Mouse (Mus musculus): ENCODE results near the gene Ctnna2. TPM values are rescaled to one million over a fixed set of nuclear protein-coding genes. Genes with fewer than 3 reads are reported as not detected.

Gene Ctnna2
- polyA plus RNA-seq, 1 experiment from 2014 or later: not detected

DNA sequence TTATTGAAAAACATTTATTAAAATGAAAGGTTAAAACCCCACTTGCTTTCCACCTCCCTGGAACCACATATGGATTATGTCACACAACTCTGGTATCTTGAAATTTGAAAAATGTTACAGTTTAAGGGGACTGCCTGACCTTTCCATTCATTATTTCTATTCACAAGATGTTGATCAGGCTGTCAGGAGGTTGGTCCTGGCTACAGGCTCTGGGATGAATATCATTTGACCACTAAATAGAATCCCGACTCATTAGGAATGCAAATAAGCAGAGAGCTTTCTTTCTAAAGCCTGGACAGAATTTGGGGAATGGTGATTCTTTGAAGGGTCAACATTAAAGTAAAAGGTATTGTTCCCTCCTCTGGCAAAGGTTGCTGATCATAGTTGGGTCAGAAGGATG lies 931.9 kb downstream of the Ctnna2 start:
- no peaks in the 10 kb centered on the region for H3K27me3 ChIP-seq
- no peak for TF ChIP-seq CTCF (IDR thresholded peaks at IDR 0.05)
- in situ Hi-C loops (cut with MboI; ENCODE audit: low pct_unique_long_range_greater_than_20kb): no loop called here
- POLR2A ChIA-PET: no interaction called here
- ATAC-seq (no peak), DNase-seq (ENCODE audit: low read depth, low spot score) (no peak)
- CTCF ChIA-PET: interaction anchor here (0.6 kb wide), 1 partner anchor 42 kb away, joined by 3 read pairs; no protein-coding TSS in a partner anchor

DNA sequence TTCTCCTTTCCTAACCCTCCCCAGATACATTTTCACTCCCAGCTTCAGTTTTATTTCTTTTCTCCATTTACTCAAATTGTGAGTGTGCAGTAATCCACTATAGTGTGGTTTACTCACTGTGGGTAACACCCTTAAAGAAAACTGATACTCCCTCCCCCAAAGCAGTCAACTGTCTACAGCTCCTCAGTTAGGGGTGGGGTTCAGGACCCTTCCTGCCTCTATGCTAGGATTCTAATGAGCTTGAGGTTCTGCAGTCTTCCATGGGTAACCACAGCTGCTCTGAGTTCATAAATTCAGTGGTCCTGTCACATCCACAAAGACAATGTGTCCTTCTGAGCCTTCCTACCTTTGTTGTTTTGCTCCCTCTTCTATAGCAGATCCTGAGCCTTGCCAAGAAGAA lies 954.4 kb downstream of the Ctnna2 start:
- DNase-seq (ENCODE audit: low read depth, low spot score) (no peak), ATAC-seq (no peak)
- H3K27me3 ChIP-seq: no peaks in the 10 kb centered on the region
- ChIA-PET CTCF (no interaction called here), POLR2A (no interaction called here)
- no peak for TF ChIP-seq CTCF (IDR thresholded peaks at IDR 0.05)
- in situ Hi-C loops (cut with MboI; ENCODE audit: low pct_unique_long_range_greater_than_20kb): no loop called here

DNA sequence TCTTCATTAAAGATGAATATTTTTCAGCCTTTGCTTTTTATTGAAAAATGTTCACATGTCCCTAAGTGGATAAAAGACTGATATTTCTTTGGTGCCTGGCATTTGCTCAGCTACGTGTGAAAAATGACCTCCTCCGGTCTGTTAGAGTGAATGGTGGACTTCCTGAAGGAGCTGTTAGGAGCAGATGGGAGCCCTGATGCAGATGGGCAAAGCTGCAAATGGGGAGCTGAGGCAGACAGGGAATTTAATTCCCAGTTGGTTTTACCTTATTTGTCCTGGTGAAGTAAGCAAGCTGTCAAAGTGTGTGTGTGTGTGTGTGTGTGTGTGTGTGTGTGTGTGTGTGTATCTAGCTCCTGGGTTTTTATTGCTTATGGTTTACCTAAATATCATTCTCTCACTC lies 966.3 kb downstream of the Ctnna2 start:
- DNase-seq (ENCODE audit: low read depth, low spot score) (no peak), ATAC-seq (no peak)
- CTCF ChIA-PET: no interaction called here
- POLR2A ChIA-PET: interaction anchor here (0.7 kb wide), 1 partner anchor 10 kb away, joined by 7 read pairs; no protein-coding TSS in a partner anchor
- H3K27me3 ChIP-seq: no peaks in the 10 kb centered on the region
- in situ Hi-C loops (cut with MboI; ENCODE audit: low pct_unique_long_range_greater_than_20kb): no loop called here
- TF ChIP-seq CTCF (IDR thresholded peaks at IDR 0.05): no peak

DNA sequence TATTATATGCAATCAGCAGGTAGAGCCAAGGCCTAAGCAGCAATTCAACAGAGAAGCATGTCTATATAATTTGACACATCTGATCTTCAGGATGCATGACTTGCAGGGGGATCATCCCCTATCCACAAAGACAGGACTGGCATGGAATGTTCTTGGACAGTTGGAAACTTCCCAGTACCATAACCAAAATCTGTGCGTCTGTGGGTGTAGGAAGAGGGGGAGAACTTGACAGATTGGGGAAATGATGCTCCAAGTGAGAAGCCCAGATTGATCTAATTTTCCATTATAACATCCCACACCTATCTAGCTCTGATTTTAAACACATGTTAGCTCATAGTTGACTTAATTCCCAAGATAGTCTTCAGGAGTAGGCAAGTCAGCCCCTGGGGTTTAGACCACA lies 968.5 kb downstream of the Ctnna2 start:
- ChIA-PET CTCF (no interaction called here), POLR2A (no interaction called here)
- no peaks in the 10 kb centered on the region for H3K27me3 ChIP-seq
- no peak for TF ChIP-seq CTCF (IDR thresholded peaks at IDR 0.05)
- ATAC-seq (no peak), DNase-seq (ENCODE audit: low read depth, low spot score) (no peak)
- in situ Hi-C loops (cut with MboI; ENCODE audit: low pct_unique_long_range_greater_than_20kb): no loop called here

DNA sequence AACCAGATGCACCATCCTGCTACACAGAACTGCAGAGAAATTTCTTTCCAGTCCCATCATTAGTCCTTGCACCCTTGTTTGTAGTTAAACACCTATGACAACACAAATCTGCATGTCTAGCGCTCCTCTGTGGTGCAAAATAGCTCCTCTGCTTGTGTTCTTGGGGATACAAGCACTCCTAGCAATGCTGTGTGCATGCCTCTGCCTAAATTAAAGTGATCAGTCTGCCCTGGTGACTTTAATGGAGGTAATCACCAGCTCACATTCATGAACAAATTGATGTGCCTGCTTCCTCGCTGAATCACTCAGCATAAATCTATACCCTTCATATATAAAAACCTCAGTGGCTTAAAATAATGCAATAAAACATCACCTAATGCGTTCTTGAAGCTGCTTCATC lies 987.4 kb downstream of the Ctnna2 start:
- ChIA-PET POLR2A (no interaction called here), CTCF (interaction anchor here (1.8 kb wide), 1 partner anchor 12 kb away, joined by 6 read pairs; no protein-coding TSS in a partner anchor)
- no peaks in the 10 kb centered on the region for H3K27me3 ChIP-seq
- no peak for TF ChIP-seq CTCF (IDR thresholded peaks at IDR 0.05)
- no peak for ATAC-seq
- no peak for DNase-seq (ENCODE audit: low read depth, low spot score)
- in situ Hi-C loops (cut with MboI; ENCODE audit: low pct_unique_long_range_greater_than_20kb): no loop called here

DNA sequence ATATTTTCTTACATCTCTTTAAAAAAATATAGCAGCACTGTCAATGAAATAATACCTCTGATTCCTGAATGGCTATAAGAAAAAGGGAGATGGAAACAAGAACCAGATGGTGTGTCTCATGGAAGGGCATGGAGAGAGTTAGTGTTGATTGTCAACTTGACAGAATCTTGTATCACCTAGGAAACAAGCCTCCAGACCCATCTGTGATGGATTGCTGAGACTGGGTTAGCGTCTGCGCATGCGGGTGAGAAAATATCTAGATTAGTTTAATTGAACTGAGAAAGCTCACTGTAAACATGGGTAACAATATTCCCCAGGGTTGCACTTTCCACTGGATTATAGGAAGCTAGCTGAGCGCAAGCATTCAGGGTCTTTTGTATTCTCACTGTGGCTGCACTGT lies 994.7 kb downstream of the Ctnna2 start:
- ChIA-PET POLR2A (no interaction called here), CTCF (interaction anchor here (1.1 kb wide), 1 partner anchor 154 kb away, joined by 3 read pairs; no protein-coding TSS in a partner anchor)
- no peaks in the 10 kb centered on the region for H3K27me3 ChIP-seq
- DNase-seq (ENCODE audit: low read depth, low spot score) (no peak), ATAC-seq (no peak)
- in situ Hi-C loops (cut with MboI; ENCODE audit: low pct_unique_long_range_greater_than_20kb): no loop called here
- TF ChIP-seq CTCF (IDR thresholded peaks at IDR 0.05): no peak

DNA sequence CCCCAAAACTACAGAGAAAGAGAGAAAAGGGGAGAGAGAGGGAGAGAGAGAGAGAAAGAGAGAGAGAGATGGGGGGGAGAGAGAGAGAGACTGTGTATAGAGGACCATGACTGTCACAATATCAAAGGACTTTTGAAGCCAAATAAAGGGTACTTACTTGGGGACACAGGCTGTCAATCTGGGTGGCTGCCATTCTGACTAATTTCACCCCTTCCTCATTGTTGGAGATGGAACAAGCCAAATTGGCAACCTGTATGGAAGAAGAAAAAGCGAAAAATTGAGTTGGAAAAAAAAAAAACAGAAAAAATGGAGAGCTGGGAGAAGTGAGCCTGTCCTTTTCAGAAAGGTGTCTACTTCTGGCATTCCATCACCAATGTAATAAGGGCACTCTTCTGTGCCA lies 997.8 kb downstream of the Ctnna2 start:
- no peaks in the 10 kb centered on the region for H3K27me3 ChIP-seq
- ATAC-seq: no peak
- POLR2A ChIA-PET: no interaction called here
- TF ChIP-seq CTCF (IDR thresholded peaks at IDR 0.05): no peak
- no peak for DNase-seq (ENCODE audit: low read depth, low spot score)
- CTCF ChIA-PET: no interaction called here
- in situ Hi-C loops (cut with MboI; ENCODE audit: low pct_unique_long_range_greater_than_20kb): no loop called here

DNA sequence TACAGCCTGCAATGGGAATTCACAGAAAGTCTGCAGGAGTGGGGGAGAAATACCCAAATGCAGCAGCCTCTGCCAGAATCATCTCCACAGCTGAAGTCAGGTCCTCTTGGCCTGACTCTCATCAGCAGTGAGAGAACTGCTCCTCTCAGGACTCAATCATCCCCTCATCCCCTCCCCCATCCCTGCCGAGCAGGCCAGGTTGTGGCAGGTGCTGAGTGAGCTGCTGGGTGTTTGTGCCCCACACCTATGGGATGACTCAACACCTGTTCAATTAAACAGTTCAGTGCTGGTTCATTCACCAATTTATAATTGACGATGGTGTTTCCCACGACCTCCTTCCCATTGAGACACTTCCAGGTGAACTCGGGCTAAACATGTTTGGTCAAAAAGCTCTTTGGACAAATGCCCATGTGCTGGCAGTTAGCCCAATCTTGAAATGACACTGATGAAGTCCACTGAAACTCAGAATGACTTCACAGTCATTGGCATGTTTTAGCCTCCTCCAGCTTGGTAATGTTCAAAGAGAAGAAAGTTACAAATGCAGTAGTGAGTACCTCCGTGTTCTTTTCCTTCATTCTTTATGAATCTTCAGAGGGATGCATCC lies 1000.1 kb downstream of the Ctnna2 start:
- ChIA-PET CTCF (interaction anchor here (1.3 kb wide), 1 partner anchor 12 kb away, joined by 6 read pairs; no protein-coding TSS in a partner anchor), POLR2A (no interaction called here)
- no peak for ATAC-seq
- no peaks in the 10 kb centered on the region for H3K27me3 ChIP-seq
- no peak for TF ChIP-seq CTCF (IDR thresholded peaks at IDR 0.05)
- no peak for DNase-seq (ENCODE audit: low read depth, low spot score)
- in situ Hi-C loops (cut with MboI; ENCODE audit: low pct_unique_long_range_greater_than_20kb): no loop called here

DNA sequence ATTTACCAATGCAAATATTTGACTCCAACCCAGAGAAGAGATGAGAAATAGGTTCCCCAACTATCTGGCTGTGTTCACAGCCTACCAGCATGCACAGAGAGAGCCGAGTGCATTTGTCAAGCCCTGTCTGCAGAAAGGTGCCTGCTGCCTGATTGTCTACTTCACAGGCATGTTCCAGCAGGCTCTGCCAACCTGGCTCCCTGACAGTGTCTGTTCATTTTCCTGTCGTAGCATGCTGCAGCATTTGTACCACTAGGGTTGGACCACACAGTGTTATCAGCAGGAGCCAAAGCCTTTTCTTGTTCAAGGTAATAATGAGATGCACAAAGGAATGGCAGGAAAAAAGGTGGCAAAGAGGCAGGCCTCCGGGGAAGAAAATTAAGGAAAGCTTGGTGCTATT lies 1001.7 kb downstream of the Ctnna2 start:
- ChIA-PET CTCF (no interaction called here), POLR2A (no interaction called here)
- in situ Hi-C loops (cut with MboI; ENCODE audit: low pct_unique_long_range_greater_than_20kb): no loop called here
- ATAC-seq (no peak), DNase-seq (ENCODE audit: low read depth, low spot score) (no peak)
- TF ChIP-seq CTCF (IDR thresholded peaks at IDR 0.05): no peak
- no peaks in the 10 kb centered on the region for H3K27me3 ChIP-seq

DNA sequence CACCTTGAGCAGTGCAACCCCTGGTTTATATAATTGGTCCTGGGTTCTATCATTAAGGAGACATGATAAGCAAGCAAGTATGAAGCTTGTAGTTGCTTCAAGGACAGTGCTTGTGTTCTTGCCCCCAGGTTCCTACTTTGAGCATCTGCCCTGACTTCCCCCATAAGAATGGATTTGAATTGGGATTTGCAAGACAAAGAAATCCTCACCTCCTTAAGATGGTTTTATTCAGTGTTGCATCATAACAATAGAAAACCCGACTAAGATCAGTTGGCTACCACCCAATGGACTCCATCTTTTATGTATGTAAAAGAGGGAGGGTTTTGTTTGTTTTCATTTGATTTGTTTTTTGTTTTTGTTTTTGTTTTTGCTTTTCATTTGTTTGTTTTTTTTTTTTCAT lies 1005.2 kb downstream of the Ctnna2 start:
- in situ Hi-C loops (cut with MboI; ENCODE audit: low pct_unique_long_range_greater_than_20kb): no loop called here

DNA sequence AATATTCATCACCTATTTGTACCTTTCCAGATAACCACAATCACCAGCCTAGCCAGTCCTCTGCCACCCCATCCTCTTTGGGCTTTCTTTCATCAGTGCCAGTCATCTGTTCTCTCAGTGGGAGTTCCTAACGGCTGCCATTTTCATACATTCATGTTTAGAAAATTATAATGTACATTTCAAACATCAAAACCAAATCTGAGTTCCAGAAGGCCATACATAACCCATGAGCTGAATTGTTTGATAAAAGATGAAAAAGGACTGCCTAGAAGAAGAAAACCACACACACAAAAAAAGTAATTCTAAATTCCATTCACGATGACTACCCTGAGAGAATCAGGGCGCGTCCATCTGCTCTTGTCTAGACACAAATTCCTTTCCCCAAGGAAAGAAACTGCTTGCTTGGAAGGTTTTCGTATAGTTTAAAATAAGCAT lies 1014.5 kb downstream of the Ctnna2 start:
- no peak for TF ChIP-seq CTCF (IDR thresholded peaks at IDR 0.05)
- ChIA-PET POLR2A (no interaction called here), CTCF (no interaction called here)
- in situ Hi-C loops (cut with MboI; ENCODE audit: low pct_unique_long_range_greater_than_20kb): no loop called here
- ATAC-seq: no peak
- no peaks in the 10 kb centered on the region for H3K27me3 ChIP-seq
- no peak for DNase-seq (ENCODE audit: low read depth, low spot score)

More for the DNA sequence above, 1005.2 kb downstream of the Ctnna2 start:
- CTCF ChIA-PET: no interaction called here
- TF ChIP-seq CTCF (IDR thresholded peaks at IDR 0.05): no peak
- DNase-seq (ENCODE audit: low read depth, low spot score): no peak
- H3K27me3 ChIP-seq: no peaks in the 10 kb centered on the region
- POLR2A ChIA-PET: no interaction called here
- ATAC-seq: no peak

DNA sequence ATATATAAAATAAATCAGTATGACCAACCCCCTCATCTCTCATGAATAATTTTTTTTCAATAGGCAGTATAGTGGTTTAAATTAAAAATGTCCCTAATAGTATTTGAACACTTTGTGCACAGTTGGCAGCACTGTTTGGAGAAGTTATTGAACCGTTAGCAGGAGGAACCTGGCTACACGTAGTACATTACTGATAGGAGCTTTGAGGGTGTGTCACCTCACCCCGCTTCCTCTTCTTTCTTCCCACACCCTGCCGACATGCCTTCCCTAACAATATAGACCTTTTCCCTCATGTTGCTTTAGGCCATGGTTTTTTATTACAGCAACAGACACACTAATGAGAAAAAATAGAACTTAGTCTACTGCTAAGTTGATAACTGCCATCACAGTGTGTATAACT lies 1071.4 kb downstream of the Ctnna2 start:
- TF ChIP-seq CTCF (IDR thresholded peaks at IDR 0.05): no peak
- no peak for DNase-seq (ENCODE audit: low read depth, low spot score)
- in situ Hi-C loops (cut with MboI; ENCODE audit: low pct_unique_long_range_greater_than_20kb): no loop called here
- ChIA-PET POLR2A (interaction anchor here (0.5 kb wide), 1 partner anchor 120 kb away, joined by 3 read pairs; no protein-coding TSS in a partner anchor), CTCF (no interaction called here)
- ATAC-seq: no peak
- no peaks in the 10 kb centered on the region for H3K27me3 ChIP-seq
